Mouse (Mus musculus) heart, embryonic 11.5 days (tissue): ENCODE results near the gene Lnx1. TPM values are rescaled to one million over a fixed set of nuclear protein-coding genes. Genes with fewer than 3 reads are reported as not detected.

ENCODE experiments used
- ATAC-seq: fragments of 200-750 bp; cut with Nextera tagmentation; replicated peaks from 2 replicates; pipeline ENCODE4 v1.8.0; 2017; ENCODE audit warnings: moderate library complexity; ENCODE audit not compliant: insufficient number of reproducible peaks, low FRiP score, low TSS enrichment
- H3K27ac ChIP-seq: fragments of 300-500 bp; sonication (generic); 2 replicates; pipeline ENCODE4 v1.5.1; 2014; ENCODE audit warnings: mild to moderate bottlenecking, low read depth, low read length
- H3K27me3 ChIP-seq: fragments of 300-500 bp; sonication (generic); 2 replicates; pipeline ENCODE4 v1.6.1; 2014; ENCODE audit warnings: mild to moderate bottlenecking, low read length, mixed read lengths; ENCODE audit not compliant: control insufficient read depth, insufficient read depth
- H3K36me3 ChIP-seq: fragments of 300-500 bp; sonication (generic); 2 replicates; pipeline ENCODE4 v1.6.1; 2014; ENCODE audit warnings: mild to moderate bottlenecking, low read length, moderate library complexity, mixed read lengths; ENCODE audit not compliant: control insufficient read depth, insufficient read depth
- H3K4me1 ChIP-seq: fragments of 300-500 bp; sonication (generic); 2 replicates; pipeline ENCODE4 v1.6.1; 2014; ENCODE audit warnings: low read length; ENCODE audit not compliant: control insufficient read depth, insufficient read depth
- H3K4me2 ChIP-seq: fragments of 300-500 bp; sonication (generic); 2 replicates; pipeline ENCODE4 v1.6.1; 2014; ENCODE audit warnings: mild to moderate bottlenecking, moderate library complexity
- H3K4me3 ChIP-seq: fragments of 300-500 bp; sonication (generic); 2 replicates; pipeline ENCODE4 v1.5.1; 2014; ENCODE audit warnings: low read depth, low read length
- H3K9ac ChIP-seq: fragments of 300-500 bp; sonication (generic); 2 replicates; pipeline ENCODE4 v1.6.1; 2014; ENCODE audit warnings: mild to moderate bottlenecking, low read depth, low read length, moderate library complexity
- H3K9me3 ChIP-seq: fragments of 300-500 bp; sonication (generic); replicated peaks from 2 replicates; pipeline ENCODE4 v1.6.1; 2016; ENCODE audit warnings: low read length; ENCODE audit not compliant: control insufficient read depth
- WGBS: fragments of 180-500 bp; shearing (Covaris S2); extraction: QIAGEN DNeasy Blood & Tissue Kit; methylation state at CpG from one replicate; pipeline ENCODE4 v1.1.7; 2014; ENCODE audit not compliant: insufficient replicate concordance; 5-methylcytosine and 5-hydroxymethylcytosine counted together
- polyA plus RNA-seq: library from polyadenylated mRNA; unstranded; fragments of >200 nt; fragmentation: Nextera tagmentation; extraction: Ambion mirVana; gene quantifications from 2 replicates; pipeline ENCODE4 v1.2.1, GENCODE M21; 2014

Gene Lnx1
- polyA plus RNA-seq, 1 experiment from 2014 or later, result 0.70 TPM

DNA sequence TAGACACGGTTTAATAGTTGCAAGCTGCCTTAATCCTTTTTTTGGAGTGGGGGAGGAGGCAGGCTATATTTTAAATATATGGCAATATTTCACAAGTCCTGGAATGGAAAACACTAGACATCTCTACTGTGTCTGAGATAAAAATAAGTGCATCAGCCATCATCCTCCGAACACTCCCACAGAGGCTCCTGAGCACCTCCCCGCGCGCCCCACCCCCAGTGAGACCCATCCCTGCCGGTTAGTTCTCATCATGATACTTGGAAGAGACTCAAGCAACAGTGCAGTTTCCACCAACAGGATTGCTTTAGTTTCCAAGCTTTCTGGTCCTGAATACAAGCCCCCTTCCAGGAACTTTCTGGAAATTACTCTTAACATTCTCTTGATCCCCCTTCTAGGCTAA, 63.2 kb downstream of the Lnx1 start:
- no peak for ATAC-seq
- Histone ChIP-seq H3K4me1 (no peaks in the 10 kb centered on the region), H3K9me3 (no peaks in the 10 kb centered on the region), H3K4me3 (no peak overlapping the region), H3K9ac (no peak overlapping the region), H3K4me2 (no peak overlapping the region), H3K27ac (no peak overlapping the region), H3K27me3 (no peaks in the 10 kb centered on the region), H3K36me3 (no peaks in the 10 kb centered on the region)
- 79% methylated on average over 6 of the region's 6 CpGs for WGBS

DNA sequence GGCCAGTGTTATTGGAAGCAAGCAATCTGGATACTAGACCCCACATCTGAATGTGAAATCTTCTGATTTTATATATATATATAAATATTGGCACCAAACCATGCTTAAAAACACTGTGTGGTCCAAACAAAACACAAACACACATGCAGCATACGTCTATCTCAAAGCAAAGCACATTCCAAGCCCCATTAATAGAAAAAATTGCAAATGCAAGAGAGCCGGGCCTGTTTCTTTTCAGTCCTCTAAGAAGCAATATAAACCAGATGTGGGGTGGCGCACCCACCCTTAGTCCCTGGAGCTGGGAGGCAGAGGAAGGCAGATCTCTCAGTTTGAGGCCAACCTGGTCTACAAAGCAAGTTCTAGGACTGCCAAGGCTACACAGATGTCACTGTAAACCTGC, 68.3 kb downstream of the Lnx1 start:
- Histone ChIP-seq H3K4me2 (no peak overlapping the region), H3K4me3 (no peak overlapping the region), H3K9me3 (no peaks in the 10 kb centered on the region), H3K9ac (no peak overlapping the region), H3K27me3 (no peaks in the 10 kb centered on the region), H3K27ac (no peak overlapping the region), H3K36me3 (no peaks in the 10 kb centered on the region), H3K4me1 (no peaks in the 10 kb centered on the region)
- WGBS, result 73% methylated on average over 3 of the region's 3 CpGs
- no peak for ATAC-seq

DNA sequence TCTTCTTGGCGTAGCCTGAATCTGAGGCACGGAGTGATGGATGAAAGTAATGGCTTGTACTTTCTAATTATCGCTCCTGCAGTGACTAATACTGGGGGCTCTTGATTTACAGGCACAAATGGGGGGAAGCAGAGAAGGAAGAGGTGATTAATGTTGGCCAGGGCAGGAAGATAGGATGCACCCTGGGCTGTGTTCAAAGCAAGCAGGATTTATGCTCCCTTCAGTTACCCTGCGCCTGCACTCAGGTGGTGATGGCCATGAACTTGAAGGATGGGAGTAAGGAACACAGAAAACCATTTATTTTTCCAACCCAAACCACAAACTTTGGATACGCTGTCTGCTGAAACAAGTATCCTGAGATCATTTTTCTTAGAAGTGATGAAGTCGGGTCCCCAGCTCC, 69.3 kb downstream of the Lnx1 start:
- H3K4me1 ChIP-seq, result no peaks in the 10 kb centered on the region
- no peaks in the 10 kb centered on the region for H3K27me3 ChIP-seq
- no peak overlapping the region for H3K4me3 ChIP-seq
- H3K9ac ChIP-seq, result no peak overlapping the region
- WGBS, result 80% methylated on average over 6 of the region's 6 CpGs
- H3K4me2 ChIP-seq, result no peak overlapping the region
- no peaks in the 10 kb centered on the region for H3K9me3 ChIP-seq
- no peaks in the 10 kb centered on the region for H3K36me3 ChIP-seq
- ATAC-seq, result no peak
- H3K27ac ChIP-seq, result no peak overlapping the region

DNA sequence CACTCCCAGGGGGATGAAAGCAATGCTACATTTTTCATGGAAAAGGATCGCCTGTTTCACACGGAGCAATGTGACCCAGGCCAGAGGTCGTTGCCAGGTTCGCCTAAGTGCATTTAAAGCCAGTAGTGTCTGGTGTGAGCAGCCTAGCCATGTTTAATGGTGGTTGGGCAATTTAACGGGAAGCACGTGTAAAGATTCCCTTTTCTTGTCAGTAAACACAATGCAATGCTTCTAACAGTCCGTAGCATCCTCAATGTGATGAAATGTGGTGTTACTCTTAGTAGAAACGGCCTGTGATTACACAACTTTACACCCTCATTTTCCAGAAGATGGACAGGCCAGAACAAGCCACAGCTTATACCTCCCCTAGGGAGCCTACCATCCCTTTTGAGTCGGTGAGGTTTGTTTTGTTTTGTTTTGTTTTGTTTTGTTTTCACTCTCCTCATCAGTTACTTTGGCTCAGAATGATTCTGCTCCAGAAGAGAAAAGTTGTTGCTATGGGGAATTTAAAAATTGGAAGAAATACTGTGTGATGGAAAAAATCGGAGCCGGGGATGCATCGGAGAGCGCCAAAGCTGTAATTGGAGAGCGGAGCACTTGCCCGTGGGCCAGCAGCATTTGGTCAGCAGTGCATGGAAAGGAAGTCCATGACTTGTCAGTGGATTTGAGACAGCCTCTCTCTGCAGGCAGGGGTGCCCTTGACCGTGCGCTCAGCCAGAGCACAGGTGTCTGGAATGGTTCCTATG, 70.2 kb downstream of the Lnx1 start:
- Histone ChIP-seq H3K4me1 (no peaks in the 10 kb centered on the region), H3K9ac (no peak overlapping the region), H3K27ac (no peak overlapping the region), H3K4me3 (no peak overlapping the region), H3K4me2 (no peak overlapping the region), H3K9me3 (no peaks in the 10 kb centered on the region), H3K36me3 (no peaks in the 10 kb centered on the region), H3K27me3 (no peaks in the 10 kb centered on the region)
- WGBS, result 53% methylated on average over 17 of the region's 17 CpGs
- ATAC-seq, result no peak

DNA sequence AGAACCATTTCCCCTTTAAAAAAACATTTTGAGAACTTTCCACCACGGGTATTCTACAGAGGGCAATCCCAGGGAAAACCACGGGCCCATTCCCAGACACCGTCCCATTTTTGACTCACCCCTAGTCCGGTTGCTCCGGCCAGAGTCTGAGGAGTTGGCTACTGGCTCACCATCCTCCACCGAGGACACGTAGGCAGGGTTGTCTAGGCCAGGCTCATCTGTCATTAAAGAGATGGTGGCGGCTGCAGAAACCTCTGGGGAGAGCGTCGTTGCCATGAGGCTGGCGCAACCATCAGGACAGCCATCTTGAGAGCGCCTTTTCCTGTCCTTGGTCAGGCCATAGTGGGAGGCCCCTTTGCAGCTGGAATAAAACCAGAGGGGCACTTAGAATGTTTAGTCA, 74.7 kb downstream of the Lnx1 start:
- H3K27ac ChIP-seq, result no peak overlapping the region

DNA sequence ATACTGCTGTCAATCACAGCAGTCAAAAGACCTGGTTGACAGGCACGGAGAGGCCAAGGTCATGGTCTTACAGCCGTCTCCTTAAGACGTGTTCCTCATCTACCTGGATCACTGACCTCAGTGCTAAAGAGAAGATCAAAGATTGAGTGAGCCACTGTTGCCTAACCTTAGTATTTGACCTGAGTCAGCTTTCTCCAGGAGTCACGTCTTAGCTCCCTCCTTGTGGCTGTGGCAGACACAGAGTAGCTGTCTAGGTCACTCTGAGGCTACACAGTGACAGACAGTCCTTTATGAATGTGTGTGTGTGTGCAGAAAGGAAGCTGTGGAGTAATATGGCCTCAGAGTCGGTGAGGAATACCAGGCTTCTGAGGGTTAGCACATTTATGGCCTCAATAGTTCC, 78.3 kb downstream of the Lnx1 start:
- Histone ChIP-seq H3K9me3 (no peaks in the 10 kb centered on the region), H3K4me1 (peaks cover 20% of the 10 kb centered on the region), H3K27me3 (no peaks in the 10 kb centered on the region), H3K9ac (no peak overlapping the region), H3K4me2 (no peak overlapping the region), H3K36me3 (no peaks in the 10 kb centered on the region), H3K4me3 (no peak overlapping the region), H3K27ac (no peak overlapping the region)
- WGBS, result 37% methylated on average over 5 of the region's 5 CpGs
- no peak for ATAC-seq

More for the DNA sequence above, 74.7 kb downstream of the Lnx1 start:
- H3K36me3 ChIP-seq, result no peaks in the 10 kb centered on the region
- ATAC-seq, result no peak
- H3K4me1 ChIP-seq, result peaks cover 8% of the 10 kb centered on the region
- no peaks in the 10 kb centered on the region for H3K9me3 ChIP-seq
- WGBS, result 92% methylated on average over 12 of the region's 12 CpGs
- H3K4me3 ChIP-seq, result no peak overlapping the region
- H3K4me2 ChIP-seq, result no peak overlapping the region
- H3K9ac ChIP-seq, result no peak overlapping the region
- no peaks in the 10 kb centered on the region for H3K27me3 ChIP-seq

DNA sequence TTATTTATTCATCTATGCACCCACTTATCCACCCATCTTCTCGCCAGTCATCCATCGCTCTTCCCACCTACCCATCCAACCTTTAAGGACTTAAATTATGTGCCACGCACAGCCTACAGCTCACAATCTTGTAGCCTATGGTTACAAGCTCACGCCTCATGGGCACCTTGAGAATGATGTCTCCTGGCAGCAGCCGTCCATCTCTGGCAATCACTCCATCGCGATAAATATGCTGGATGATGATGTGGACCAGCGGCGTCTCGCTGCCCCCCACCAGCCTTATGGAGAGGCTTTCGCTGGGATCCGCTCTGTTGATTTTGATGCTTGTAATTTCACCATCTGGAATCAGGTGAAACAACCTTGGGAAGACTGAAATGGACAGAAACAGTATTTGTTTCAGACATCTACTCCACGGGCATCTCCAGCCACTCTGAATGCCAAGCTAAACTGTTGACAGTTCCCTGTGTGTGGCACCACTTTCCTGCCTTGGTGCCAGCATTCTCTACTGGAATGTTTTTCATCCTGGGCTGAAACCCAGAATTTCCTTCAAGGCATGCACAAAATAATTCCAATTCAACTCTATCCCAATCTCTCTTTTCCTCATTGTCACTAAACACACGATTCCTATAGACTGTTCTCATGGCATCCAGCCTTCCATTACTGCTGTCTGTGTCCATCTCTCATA, 79.3 kb downstream of the Lnx1 start:
- Histone ChIP-seq H3K4me2 (no peak overlapping the region), H3K9me3 (no peaks in the 10 kb centered on the region), H3K4me1 (peaks cover 20% of the 10 kb centered on the region), H3K4me3 (no peak overlapping the region), H3K27me3 (no peaks in the 10 kb centered on the region), H3K27ac (no peak overlapping the region), H3K9ac (no peak overlapping the region), H3K36me3 (no peaks in the 10 kb centered on the region)
- no peak for ATAC-seq
- 90% methylated on average over 14 of the region's 14 CpGs for WGBS

DNA sequence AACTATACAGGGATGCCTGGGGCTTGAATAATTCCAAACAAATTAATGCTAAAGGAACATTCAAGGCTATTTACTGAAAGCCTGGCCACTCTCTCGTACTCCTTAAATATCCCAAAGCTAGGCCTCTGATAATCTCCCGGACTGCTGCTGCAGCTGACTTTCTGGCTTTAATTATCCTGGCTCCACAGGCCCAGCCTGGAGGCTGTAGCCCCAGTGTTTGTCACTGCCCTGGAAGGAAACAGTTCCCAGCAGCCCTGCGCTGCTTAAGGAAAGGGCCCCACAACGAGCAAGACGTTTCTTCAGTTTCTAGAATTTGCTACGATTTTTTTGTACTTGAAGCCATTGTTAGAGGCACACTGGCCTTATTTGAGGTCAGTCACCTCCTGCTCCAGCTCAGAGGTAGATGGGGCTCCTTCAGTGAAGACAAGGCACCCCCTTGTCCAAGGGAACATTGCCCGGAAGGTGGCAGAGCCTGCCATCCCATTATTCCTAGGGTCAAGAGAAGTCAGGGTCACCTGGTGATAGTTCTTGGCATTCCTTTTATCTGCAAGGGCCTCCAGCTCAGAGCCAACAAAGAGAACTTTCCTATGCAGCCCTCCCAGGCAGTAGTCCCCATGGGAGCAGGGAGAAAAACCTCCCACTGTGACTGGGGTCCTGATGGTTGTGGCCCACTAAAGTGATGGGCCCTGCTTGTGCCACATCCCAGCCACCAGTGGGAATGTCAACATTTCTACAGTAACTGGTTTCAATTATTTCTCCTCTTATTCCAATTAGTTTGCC, 80.8 kb downstream of the Lnx1 start:
- Histone ChIP-seq H3K9ac (no peak overlapping the region), H3K4me1 (peaks cover 20% of the 10 kb centered on the region), H3K27ac (peak overlapping the region; percentile 66; the same call in 1 of the 2 replicates), H3K27me3 (no peaks in the 10 kb centered on the region), H3K4me2 (no peak overlapping the region), H3K36me3 (no peaks in the 10 kb centered on the region), H3K9me3 (no peaks in the 10 kb centered on the region), H3K4me3 (no peak overlapping the region)
- no peak for ATAC-seq
- 31% methylated on average over 7 of the region's 7 CpGs for WGBS
